Mouse (Mus musculus): Measurements from ENCODE around the gene Trim41. TPM values are rescaled to one million over a fixed set of nuclear protein-coding genes. Genes with fewer than 3 reads are reported as not detected.
"Not testable (repeated sequence)": the region's sequence is repeated elsewhere in the genome, so short reads cannot be mapped to it uniquely, and the experiment has no call there.

The Trim41 gene
- polyA plus RNA-seq, 1 experiment from 2014 or later, result 4.5 TPM

DNA sequence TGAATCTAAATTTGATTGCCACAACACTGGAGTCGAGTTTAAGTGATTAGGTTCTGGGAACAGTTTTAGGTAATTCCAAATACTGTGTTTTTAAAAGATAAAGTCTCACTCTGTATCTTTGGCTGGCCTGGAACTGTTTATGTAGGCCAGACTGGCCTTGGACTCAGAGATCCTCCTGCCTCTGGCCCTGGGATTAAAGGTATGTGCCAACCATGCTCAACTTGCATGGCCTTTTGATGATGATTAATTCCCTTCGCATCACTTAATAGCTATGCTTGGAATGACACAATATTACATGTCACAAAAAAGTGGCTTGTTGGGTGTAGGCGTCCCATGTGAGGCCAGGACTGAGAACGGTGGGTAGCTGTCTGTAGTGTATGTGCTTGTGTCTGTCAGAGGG, 35.0 kb upstream of the Trim41 start:
- DNase-seq (ENCODE audit: low spot score), result no peak
- 72% methylated on average over 4 of the region's 4 CpGs for WGBS
- Histone ChIP-seq H3K9me3 (ENCODE audit: control insufficient read depth, low read length) (peaks cover 2% of the 10 kb centered on the region; the same call in 1 of the 2 replicates), H3K4me2 (ENCODE audit: low read depth, low read length, severe bottlenecking) (peak overlapping the region; percentile 86; the same call in 1 of the 2 replicates), H3K27ac (ENCODE audit: low read depth, low read length) (no peak overlapping the region), H3K9ac (ENCODE audit: low read length) (no peak overlapping the region), H3K36me3 (ENCODE audit: control insufficient read depth, insufficient read depth, low read length) (no peaks in the 10 kb centered on the region), H3K4me1 (replicated peaks; ENCODE audit: control insufficient read depth, insufficient read depth, low read length) (0 out of 2 replicates have a peak, but pooled peaks cover 3% of the 10 kb centered on the region), H3K4me3 (ENCODE audit: low read depth, low read length) (no peak overlapping the region), H3K27me3 (ENCODE audit: control insufficient read depth, insufficient read depth, low read length) (0 out of 2 replicates have a peak, but pooled peaks cover 2% of the 10 kb centered on the region)
- no peak for ATAC-seq (replicated peaks; ENCODE audit: low FRiP score)

DNA sequence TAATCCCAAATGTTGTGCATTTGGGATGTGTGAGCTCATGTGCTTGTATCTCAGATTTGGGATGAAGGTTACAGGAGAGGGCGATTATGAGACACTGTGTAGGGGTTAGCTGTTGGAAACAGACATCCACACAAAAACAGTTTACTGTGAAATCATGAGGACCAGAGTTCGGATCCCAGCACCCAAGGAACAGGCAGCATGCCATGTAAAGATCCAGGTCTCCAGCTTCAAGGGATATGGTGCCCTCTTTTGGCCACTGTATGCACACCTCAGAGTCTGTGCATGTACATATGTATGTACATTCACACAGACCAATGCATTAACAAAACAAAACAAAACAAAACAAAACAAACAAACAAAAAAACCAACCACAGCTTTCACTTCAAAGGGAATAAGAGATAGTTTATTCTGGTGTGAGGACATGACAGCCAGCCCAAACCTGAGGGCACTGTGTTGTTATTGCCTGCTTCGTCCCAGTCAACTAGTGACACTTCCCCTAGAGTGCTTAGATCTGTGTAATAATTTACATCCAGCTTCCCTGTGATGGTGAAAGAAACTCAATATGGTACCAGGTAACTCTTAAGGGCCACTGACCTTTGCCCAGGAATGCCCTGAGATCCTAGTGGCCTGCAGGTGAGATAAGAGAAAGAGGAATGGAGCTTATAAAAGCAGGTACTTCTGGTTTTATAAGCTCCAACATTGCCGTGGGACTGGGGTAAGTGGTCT, 34.3 kb upstream of the Trim41 start:
- 83% methylated on average over 4 of the region's 4 CpGs for WGBS
- Histone ChIP-seq H3K27ac (ENCODE audit: low read depth, low read length) (no peak overlapping the region), H3K4me2 (ENCODE audit: low read depth, low read length, severe bottlenecking) (no peak overlapping the region), H3K9me3 (ENCODE audit: control insufficient read depth, low read length) (peaks cover 2% of the 10 kb centered on the region; the same call in 1 of the 2 replicates), H3K4me1 (replicated peaks; ENCODE audit: control insufficient read depth, insufficient read depth, low read length) (0 out of 2 replicates have a peak, but pooled peaks cover 3% of the 10 kb centered on the region), H3K4me3 (ENCODE audit: low read depth, low read length) (no peak overlapping the region), H3K36me3 (ENCODE audit: control insufficient read depth, insufficient read depth, low read length) (no peaks in the 10 kb centered on the region), H3K9ac (ENCODE audit: low read length) (no peak overlapping the region), H3K27me3 (ENCODE audit: control insufficient read depth, insufficient read depth, low read length) (0 out of 2 replicates have a peak, but pooled peaks cover 2% of the 10 kb centered on the region)
- ATAC-seq (replicated peaks; ENCODE audit: low FRiP score) (no peak), DNase-seq (ENCODE audit: low spot score) (no peak)

DNA sequence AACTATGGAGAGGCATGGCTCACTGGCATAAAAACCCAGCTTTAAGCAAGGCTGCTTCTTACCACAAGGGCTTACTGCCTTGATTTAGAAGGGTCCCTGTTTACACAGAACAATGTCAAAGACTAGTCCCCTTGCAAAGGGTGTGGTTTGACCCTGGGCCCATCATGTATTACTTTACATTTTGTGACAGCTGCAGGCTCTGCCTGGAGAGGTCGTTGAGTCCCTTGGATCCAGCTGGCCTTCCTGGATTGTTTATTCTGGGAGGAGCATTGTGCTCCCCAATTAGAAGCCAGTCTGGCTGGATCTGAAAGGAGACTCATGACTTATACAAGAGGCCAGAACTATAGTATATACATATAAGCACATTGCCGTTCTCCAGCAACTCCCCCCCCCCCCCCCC, 33.1 kb upstream of the Trim41 start:
- Histone ChIP-seq H3K36me3 (ENCODE audit: control insufficient read depth, insufficient read depth, low read length) (no peaks in the 10 kb centered on the region), H3K9ac (ENCODE audit: low read length) (no peak overlapping the region), H3K4me3 (ENCODE audit: low read depth, low read length) (no peak overlapping the region), H3K27me3 (ENCODE audit: control insufficient read depth, insufficient read depth, low read length) (0 out of 2 replicates have a peak, but pooled peaks cover 2% of the 10 kb centered on the region), H3K4me1 (replicated peaks; ENCODE audit: control insufficient read depth, insufficient read depth, low read length) (0 out of 2 replicates have a peak, but pooled peaks cover 3% of the 10 kb centered on the region), H3K4me2 (ENCODE audit: low read depth, low read length, severe bottlenecking) (no peak overlapping the region), H3K9me3 (ENCODE audit: control insufficient read depth, low read length) (peaks cover 2% of the 10 kb centered on the region; the same call in 1 of the 2 replicates), H3K27ac (ENCODE audit: low read depth, low read length) (no peak overlapping the region)
- DNase-seq (ENCODE audit: low spot score) (no peak), ATAC-seq (replicated peaks; ENCODE audit: low FRiP score) (no peak)
- 49% methylated on average over 2 of the region's 2 CpGs for WGBS

DNA sequence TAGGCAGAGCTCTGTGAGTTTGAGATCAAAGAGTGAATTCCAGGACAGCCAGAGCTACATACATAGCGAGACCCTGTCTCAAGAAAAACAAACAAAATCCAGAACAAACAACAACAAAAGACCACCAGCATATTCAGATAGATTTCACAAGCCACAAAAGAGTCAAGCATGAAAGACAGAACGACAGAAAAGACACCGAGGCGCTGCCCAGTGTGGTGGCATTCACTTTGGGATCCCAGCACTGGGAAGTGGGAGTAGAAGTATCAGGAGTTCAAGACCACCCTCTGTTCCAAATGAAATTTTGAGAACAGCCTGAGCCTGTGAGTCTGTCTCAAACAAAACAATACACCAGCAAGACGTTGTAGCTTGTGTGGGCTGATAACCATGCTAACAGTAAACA, 29.7 kb upstream of the Trim41 start:
- H3K27me3 ChIP-seq (ENCODE audit: control insufficient read depth, insufficient read depth, low read length), result no peaks in the 10 kb centered on the region
- H3K4me3 ChIP-seq (ENCODE audit: low read depth, low read length), result no peak overlapping the region
- no peak overlapping the region for H3K27ac ChIP-seq (ENCODE audit: low read depth, low read length)
- no peaks in the 10 kb centered on the region for H3K4me1 ChIP-seq (replicated peaks; ENCODE audit: control insufficient read depth, insufficient read depth, low read length)
- H3K4me2 ChIP-seq (ENCODE audit: low read depth, low read length, severe bottlenecking), result no peak overlapping the region
- no peaks in the 10 kb centered on the region for H3K36me3 ChIP-seq (ENCODE audit: control insufficient read depth, insufficient read depth, low read length)
- H3K9me3 ChIP-seq (ENCODE audit: control insufficient read depth, low read length), result peaks cover 2% of the 10 kb centered on the region; the same call in 1 of the 2 replicates
- no peak overlapping the region for H3K9ac ChIP-seq (ENCODE audit: low read length)
- WGBS, result 63% methylated on average over 5 of the region's 5 CpGs
- DNase-seq (ENCODE audit: low spot score) (no peak), ATAC-seq (replicated peaks; ENCODE audit: low FRiP score) (no peak)

DNA sequence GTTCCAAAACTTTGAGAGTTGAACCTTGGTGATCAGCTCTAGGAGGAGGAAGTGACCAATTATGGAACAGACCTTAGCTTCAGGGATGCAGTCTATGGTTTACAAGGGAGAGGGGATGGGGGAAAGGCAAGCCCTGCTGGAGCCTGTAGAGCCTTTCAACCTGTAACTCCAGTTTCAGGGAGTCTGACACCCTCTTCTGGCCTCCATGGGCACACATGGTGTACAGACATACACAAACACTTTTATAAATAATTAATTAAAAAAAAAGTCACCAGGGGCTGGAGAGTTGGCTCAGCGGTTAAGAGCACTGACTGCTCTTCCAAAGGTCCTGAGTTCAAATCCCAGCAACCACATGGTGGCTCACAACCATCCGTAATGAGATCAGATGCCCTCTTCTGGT, 29.2 kb upstream of the Trim41 start:
- H3K4me1 ChIP-seq (replicated peaks; ENCODE audit: control insufficient read depth, insufficient read depth, low read length); ATAC-seq (replicated peaks; ENCODE audit: low FRiP score); H3K4me3 ChIP-seq (ENCODE audit: low read depth, low read length); H3K27me3 ChIP-seq (ENCODE audit: control insufficient read depth, insufficient read depth, low read length); H3K9ac ChIP-seq (ENCODE audit: low read length); H3K9me3 ChIP-seq (ENCODE audit: control insufficient read depth, low read length); DNase-seq (ENCODE audit: low spot score); H3K36me3 ChIP-seq (ENCODE audit: control insufficient read depth, insufficient read depth, low read length); H3K4me2 ChIP-seq (ENCODE audit: low read depth, low read length, severe bottlenecking); H3K27ac ChIP-seq (ENCODE audit: low read depth, low read length): not testable (repeated sequence)
- 82% methylated on average over 2 of the region's 2 CpGs for WGBS

DNA sequence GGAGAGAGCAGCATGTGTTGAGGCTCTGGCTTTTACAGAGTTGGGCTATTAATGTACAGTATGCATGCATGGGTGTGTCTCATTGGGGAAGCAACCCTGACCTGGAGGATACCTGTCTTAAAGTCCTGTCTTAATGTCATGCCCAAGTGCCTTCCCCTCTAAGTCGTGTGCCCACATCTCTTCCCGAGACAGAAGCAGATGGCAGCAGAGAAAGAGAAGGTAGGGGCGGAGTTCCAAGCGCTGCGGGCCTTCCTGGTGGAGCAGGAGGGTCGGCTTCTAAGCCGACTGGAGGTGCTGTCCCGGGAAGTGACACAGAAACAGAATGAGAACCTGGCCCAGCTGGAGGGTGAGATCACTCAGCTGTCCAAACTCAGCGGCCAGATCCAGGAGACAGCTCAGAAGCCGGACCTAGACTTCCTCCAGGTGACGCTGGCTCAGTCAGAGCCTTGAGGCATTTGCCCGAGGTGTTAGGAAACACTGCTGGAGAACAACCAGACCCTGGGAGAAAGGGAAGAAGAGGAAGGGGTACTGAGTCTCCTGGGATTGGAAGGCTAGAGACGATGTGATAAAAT, 28.2 kb upstream of the Trim41 start:
- Histone ChIP-seq H3K27me3 (ENCODE audit: control insufficient read depth, insufficient read depth, low read length) (no peaks in the 10 kb centered on the region), H3K9ac (ENCODE audit: low read length) (no peak overlapping the region)
- 36% methylated on average over 13 of the region's 13 CpGs for WGBS

DNA sequence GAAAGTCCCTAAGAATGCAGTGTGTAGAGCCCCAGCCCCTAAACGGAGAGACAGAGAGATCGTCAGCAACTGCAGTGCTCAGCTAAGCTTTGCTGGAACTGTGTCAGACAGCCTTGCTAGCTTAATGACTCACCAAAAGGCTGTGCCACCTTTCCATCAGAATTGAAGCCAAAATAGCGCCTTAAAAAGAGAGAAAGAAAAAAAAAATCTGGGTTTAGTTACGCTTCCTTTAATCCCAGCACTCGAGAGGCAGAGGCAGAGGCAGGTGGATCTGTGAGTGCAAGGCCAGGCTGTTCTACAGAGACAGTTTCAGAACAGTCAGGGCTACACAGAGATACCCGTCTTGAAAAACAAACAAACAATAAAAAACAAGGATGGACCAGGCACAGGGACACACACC, 27.2 kb upstream of the Trim41 start:
- no peaks in the 10 kb centered on the region for H3K9me3 ChIP-seq (ENCODE audit: control insufficient read depth, low read length)
- H3K4me1 ChIP-seq (replicated peaks; ENCODE audit: control insufficient read depth, insufficient read depth, low read length), result no peaks in the 10 kb centered on the region
- ATAC-seq (replicated peaks; ENCODE audit: low FRiP score) (no peak), DNase-seq (ENCODE audit: low spot score) (no peak)
- H3K27me3 ChIP-seq (ENCODE audit: control insufficient read depth, insufficient read depth, low read length), result no peaks in the 10 kb centered on the region
- no peaks in the 10 kb centered on the region for H3K36me3 ChIP-seq (ENCODE audit: control insufficient read depth, insufficient read depth, low read length)
- no peak overlapping the region for H3K4me2 ChIP-seq (ENCODE audit: low read depth, low read length, severe bottlenecking)
- no peak overlapping the region for H3K4me3 ChIP-seq (ENCODE audit: low read depth, low read length)
- no peak overlapping the region for H3K9ac ChIP-seq (ENCODE audit: low read length)
- 73% methylated on average over 6 of the region's 6 CpGs for whole genome bisulfite sequencing
- H3K27ac ChIP-seq (ENCODE audit: low read depth, low read length), result no peak overlapping the region

More for the DNA sequence above, 28.2 kb upstream of the Trim41 start:
- DNase-seq (ENCODE audit: low spot score) (no peak), ATAC-seq (replicated peaks; ENCODE audit: low FRiP score) (no peak)
- Histone ChIP-seq H3K4me2 (ENCODE audit: low read depth, low read length, severe bottlenecking) (no peak overlapping the region), H3K4me1 (replicated peaks; ENCODE audit: control insufficient read depth, insufficient read depth, low read length) (no peaks in the 10 kb centered on the region), H3K27ac (ENCODE audit: low read depth, low read length) (no peak overlapping the region), H3K36me3 (ENCODE audit: control insufficient read depth, insufficient read depth, low read length) (no peaks in the 10 kb centered on the region), H3K9me3 (ENCODE audit: control insufficient read depth, low read length) (no peaks in the 10 kb centered on the region), H3K4me3 (ENCODE audit: low read depth, low read length) (no peak overlapping the region)

DNA sequence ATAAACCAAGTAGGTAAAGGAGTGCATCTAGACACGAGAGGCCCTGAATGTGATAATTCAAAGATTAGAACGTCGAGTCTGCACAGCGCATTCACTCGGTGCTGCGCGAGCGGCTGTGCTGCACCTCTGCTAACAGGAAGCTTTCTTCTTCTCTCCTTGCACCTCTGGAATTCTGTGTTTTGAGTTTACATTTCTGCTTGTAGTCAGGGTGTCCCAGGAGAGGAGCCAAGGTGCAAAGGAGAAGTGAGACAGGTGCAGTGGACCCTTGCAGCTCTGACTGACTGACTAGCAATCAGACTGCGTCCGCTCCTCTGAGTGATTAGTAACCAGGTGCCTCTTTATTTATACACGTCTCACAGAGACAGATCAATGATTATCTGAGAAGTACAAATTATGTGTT, 26.0 kb upstream of the Trim41 start:
- Histone ChIP-seq H3K4me3 (ENCODE audit: low read depth, low read length) (no peak overlapping the region), H3K27me3 (ENCODE audit: control insufficient read depth, insufficient read depth, low read length) (no peaks in the 10 kb centered on the region), H3K9me3 (ENCODE audit: control insufficient read depth, low read length) (no peaks in the 10 kb centered on the region), H3K4me1 (replicated peaks; ENCODE audit: control insufficient read depth, insufficient read depth, low read length) (no peaks in the 10 kb centered on the region; the same call in 1 of the 2 replicates), H3K4me2 (ENCODE audit: low read depth, low read length, severe bottlenecking) (no peak overlapping the region), H3K27ac (ENCODE audit: low read depth, low read length) (no peak overlapping the region), H3K36me3 (ENCODE audit: control insufficient read depth, insufficient read depth, low read length) (no peaks in the 10 kb centered on the region), H3K9ac (ENCODE audit: low read length) (no peak overlapping the region)
- ATAC-seq (replicated peaks; ENCODE audit: low FRiP score) (no peak), DNase-seq (ENCODE audit: low spot score) (no peak)
- 84% methylated on average over 11 of the region's 11 CpGs for WGBS
